Comparison of ENCODE assay signal across 2 mouse cellular contexts in the genomic region with DNA sequence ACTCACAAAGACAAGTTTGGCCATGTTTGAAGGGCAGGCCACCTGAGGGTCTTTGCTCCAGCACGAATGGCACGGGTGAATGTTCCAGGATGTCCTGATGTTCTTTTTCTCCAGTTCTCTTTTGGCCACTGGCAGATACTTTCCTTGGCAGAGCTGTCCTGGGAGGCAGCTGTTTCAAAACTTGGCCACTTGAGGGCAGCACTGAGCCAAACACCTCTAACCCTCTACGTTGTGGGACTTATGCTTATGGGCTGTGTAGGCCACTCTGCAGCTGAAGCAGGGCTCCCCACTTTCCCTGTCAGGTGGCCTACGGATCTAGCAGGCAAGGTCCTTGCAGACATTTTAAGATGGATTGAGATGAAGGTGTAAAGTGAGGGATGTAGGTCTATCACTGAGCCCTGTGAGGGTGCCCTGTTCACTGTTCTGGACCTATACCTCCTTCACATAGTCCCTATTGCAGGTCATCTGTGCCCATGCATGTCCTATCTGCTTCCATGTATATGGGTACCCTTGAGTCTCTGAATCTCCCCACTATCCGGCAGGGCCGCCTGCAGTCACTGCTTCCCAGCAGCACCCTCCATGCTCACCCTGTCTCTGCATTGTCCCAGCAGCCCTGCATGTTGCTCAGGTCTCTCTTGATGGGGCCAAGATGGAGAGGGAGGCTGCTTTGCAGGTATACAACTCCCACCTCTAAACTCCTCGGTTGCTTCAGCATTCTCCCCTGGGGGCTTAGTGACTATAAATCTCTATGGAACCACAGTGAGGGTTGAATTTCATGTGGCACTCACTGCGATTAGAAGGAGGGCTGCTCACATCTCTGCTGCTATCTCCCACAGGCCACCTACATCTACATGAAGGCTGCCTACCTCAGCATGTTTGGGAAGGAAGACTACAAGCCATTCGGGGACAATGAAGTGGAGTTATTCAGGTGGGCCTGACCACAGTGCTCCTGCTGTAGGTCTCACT.
TF ChIP-seq lines count a peak whose summit lies in the region.

No protein-coding gene starts in this region.

TF ChIP-seq in CH12.LX, 34 proteins besides CTCF, POLR2A, EP300 and RAD21:
- TF ChIP-seq SMC3 (IDR thresholded peaks at IDR 0.05; ENCODE audit: low read depth, low read length) (peak; percentile 70), MAFK (IDR thresholded peaks at IDR 0.05; ENCODE audit: insufficient replicate concordance, low read length) (no peak), BHLHE40 (IDR thresholded peaks at IDR 0.05; ENCODE audit: low read depth, low read length) (no peak), POLR2AphosphoS2 (IDR thresholded peaks at IDR 0.05; ENCODE audit: low read depth, low read length) (no peak)

TF ChIP-seq in myocyte, 11 proteins besides CTCF, POLR2A, EP300 and RAD21:
- TF ChIP-seq MYOD1 (IDR thresholded peaks at IDR 0.05; ENCODE audit: control insufficient read depth in 1 of 3, insufficient read length in 2 of 3, low read depth in 2 of 3) (peak in 1 of 3 experiments; percentile 39), POLR2AphosphoS2 (IDR thresholded peaks at IDR 0.05; ENCODE audit: insufficient read length, low read depth) (peak; percentile 53), MAX (IDR thresholded peaks at IDR 0.05; ENCODE audit: low read depth) (no peak), E2F4 (IDR thresholded peaks at IDR 0.05; ENCODE audit: insufficient read depth) (no peak), SRF (IDR thresholded peaks at IDR 0.05; ENCODE audit: control insufficient read depth, insufficient read length, low read depth) (no peak), MYOG (IDR thresholded peaks at IDR 0.05; ENCODE audit: control insufficient read depth in 1 of 3, insufficient read depth in 1 of 3, insufficient read length in 2 of 3, low read depth in 2 of 3) (peak in 1 of 3 experiments; percentile 61)
